Mouse (Mus musculus) embryo, embryonic 10.5 days (tissue): ENCODE results near the gene Kirrel3.

Experiments
- DNase-seq: peaks from one replicate; pipeline ENCODE4 v3.0.0-alpha.2; 2015; ENCODE audit warnings: low spot score

Gene Kirrel3

DNA sequence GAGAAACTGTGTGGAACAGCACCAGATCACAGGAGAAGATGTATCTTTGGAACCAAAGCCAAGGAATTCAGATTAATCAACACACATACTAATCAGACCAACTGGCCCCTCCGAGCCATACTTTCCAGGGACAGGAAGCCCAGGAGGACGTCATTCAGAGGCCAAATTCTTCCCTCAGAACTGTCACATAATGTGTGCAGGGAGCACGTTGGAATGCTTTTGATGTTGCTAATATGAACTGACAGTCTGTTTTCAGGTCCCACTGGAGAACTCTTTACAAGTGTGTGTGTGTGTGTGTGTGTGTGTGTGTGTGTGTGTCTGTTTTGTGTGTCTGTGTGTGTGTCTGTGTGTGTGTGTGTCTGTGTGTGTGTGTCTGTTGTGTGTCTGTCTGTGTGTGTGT, 345.0 kb downstream of the Kirrel3 start:
- peak; percentile 22 for DNase-seq

DNA sequence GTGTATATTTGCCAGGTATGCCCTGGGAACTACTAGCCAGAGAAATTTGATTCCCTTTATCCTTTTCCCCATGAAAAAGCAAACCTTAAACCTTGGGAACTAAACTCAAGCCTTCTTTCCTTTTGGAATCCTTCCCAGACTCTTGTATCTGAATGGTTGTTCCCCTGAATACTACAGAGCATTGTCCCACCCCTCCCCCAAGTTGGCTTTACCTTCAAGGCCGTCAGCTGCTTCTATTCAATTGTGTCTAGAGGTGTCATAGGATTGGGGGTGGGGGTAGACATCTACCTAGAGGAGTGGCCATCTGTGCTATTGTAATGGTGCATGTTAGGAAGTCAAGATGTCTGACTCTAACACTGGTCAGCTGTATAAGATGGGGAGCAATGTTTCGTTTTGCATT, 351.1 kb downstream of the Kirrel3 start:
- DNase-seq = no peak

DNA sequence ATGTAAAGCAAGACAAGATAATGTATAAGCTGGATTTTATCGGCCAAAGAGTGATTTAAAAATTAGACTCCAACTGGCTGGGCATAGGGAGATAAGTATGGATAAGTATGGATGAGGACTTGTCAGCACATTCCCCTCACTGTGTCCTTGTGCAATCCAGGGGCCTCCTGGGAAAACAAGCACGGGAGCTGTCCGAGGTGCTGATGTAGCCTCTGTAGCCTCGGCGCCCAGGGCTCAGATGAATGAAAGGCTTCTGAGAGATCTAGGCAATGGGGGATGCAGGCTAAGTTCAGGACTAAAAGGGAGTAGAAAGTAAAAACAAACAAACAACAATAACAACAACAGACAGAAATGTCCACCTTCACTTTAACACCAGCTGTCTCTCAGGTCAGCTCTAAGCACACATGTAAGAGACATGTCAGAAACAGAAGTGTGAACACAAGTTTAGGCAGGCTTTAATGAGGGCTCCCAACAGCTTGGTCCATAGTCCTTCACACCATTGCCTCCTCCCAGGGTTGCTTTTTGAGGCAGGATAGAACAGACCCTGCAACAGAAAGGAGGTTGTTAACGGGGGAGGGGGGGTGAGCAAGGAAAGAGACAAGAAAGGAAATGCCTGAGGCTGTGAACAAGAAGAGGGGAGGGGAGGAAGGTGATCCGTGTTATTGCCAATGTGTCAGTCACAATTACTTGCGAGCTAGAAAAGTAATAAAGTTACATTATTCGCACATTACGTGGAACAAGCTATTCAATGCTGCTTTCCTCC, 352.2 kb downstream of the Kirrel3 start:
- DNase-seq = peak; percentile 85

DNA sequence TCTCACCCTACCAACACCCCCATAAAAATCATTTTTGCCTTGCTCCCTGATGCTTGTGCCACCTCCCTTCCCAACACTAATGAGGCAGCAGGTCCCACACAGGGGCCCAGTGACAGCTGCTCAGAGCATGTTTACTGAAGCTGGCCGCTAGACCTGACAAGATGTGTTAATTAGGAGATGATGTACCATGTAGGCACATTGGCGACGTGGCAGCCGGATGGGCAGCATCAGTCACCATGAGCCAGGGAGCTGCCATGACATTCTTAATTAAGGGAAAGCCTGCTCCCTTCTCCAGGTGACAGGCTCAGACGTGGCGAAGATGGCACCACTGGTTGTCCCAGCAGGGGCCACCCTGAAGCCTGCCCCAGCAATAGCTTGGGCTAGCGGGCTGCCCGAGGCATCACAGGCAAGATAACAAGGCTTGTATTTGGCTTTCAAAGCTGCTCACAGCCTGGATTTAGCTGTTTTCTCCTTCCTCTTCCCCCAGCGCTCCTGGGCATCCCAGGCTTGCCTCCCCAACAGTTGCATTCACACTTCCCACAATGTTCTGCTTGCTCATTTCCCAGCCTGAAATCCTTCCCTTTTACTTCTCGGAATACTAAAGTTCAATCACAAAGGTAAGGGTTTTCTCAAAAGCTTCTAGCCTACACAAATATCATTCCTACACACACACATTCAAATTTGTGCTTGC, 357.7 kb downstream of the Kirrel3 start:
- DNase-seq = no peak

DNA sequence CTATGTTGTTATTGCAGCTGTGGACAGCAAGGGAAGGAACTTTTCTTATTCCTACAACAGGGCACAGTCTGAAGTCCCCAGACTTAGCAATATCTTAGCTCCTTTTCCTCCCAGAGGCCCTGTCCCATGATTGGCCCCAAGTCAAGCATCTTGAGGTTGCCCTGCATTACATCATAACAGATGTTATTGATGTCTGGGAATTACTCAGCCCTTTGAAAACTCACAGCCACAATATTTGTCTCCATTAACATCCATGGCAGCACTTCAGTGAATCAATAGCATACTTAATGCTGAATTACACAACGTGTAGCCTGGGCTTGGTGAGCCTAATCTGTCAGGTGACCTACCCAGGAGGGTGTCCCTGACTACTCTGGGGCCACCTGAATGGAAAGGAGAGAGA, 360.7 kb downstream of the Kirrel3 start:
- DNase-seq = no peak

DNA sequence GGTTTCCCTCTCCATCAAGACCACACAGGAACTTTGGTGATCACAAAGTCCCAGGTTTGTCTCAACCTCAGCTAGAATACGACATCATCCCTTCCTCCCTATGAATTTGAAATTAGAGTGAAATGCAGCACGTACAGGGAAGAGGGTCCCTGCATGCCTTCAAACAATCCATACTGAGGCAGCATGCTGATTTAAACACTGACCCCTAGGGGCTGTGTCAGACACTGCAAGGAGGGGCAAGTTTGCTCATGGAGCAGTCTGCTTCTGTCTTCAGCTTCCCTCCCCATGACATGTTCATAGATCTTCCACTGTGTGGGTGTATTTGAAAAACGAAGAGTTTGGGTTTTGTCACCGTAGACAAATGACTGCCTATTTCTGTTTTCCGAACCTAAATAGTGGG, 362.0 kb downstream of the Kirrel3 start:
- peak; percentile 63 for DNase-seq

DNA sequence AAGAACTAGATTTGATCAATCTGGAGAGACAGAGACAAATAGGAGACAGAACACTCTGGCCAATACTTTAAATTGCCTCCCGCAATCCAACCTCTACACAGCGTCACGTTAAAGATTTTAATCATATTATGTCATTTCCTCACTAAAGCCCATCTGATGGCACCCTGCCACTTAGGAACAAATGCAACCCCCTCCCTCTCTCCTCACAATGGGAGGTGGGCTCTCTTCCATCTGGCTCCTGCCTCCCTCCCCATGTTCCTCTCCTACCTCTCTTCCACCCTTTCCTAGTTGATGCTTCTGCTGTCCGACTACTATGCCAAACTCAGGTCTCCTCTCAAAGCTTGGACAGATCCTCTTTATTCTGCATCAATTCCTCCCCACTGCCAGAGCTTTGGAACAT, 365.4 kb downstream of the Kirrel3 start:
- DNase-seq = no peak

DNA sequence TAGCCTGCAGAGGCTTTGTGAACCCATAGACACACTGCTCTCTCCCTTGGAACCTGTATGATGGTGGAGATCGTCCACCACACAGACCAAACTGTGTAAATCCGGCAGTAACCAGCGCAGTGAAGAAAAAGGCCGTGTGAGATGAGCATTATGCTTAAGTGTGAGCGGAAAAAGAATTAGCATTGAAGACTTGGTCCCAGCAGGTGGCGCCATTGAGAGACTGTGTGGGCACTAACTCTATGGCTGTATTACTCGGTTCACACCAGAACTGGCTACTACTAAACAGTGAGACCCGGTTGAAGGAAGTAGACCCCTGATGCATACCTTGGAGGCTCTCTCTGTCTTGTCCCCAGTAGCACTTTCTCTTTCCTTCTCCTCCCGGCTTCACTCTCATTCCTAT, 371.9 kb downstream of the Kirrel3 start:
- DNase-seq = peak; percentile 59

DNA sequence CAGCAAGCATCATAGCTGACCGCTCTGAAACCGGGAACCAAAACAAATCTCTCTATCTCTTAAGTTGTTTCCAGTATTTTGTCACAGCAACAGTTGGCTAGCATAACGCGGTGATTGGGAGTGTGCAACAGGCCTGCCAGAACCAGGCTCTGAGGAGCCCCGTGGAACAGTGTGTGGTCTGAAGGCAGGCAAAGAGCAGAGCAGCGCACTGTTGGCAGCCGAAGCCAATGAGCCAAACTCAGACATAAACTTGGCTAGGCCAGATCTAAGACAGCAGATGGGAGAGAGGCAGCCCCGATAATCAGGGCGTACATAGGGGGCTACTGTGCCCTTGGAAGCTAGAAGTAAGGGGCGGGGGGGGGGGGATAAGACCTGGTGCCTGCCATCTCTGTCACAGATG, 372.4 kb downstream of the Kirrel3 start:
- DNase-seq = no peak

DNA sequence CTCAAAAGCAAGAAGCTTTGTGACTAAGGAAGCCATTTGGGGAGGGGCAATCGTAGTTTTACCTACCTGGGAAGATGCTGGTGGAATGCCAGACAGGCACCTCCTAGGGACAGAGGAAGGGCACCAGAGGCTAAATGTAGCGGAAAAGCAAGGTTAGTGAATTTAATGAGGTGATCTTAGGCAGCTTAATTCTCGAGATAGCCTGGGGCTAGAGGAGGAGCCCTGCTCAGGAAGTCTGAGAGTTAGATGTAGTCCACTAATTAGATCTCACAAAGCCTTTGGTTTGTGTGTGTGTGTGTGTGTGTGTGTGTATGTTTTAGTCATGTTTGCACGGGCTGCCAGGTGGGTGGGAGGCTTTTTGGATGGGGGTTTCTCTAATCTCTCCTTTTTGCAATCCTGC, 375.2 kb downstream of the Kirrel3 start:
- no peak for DNase-seq

DNA sequence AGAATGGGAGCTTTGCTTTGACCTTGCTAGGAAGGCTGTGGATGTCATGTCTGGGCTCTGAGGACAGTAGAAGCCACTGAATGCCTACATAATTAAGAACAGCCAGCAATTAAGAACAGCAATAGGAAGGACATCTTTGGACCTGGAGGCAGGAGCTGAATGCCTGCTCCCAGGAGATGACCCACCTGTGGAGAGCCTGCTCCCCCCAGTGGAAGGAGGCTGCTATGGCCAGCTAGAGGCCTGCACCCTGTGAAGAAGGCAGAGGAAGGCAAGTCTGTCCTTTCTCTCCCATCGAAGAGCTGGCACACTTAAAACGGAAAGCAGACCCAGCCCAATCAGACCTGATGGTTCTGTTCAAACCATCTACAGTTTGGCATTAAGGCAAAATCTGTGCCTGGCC, 376.1 kb downstream of the Kirrel3 start:
- DNase-seq = peak; percentile 60

DNA sequence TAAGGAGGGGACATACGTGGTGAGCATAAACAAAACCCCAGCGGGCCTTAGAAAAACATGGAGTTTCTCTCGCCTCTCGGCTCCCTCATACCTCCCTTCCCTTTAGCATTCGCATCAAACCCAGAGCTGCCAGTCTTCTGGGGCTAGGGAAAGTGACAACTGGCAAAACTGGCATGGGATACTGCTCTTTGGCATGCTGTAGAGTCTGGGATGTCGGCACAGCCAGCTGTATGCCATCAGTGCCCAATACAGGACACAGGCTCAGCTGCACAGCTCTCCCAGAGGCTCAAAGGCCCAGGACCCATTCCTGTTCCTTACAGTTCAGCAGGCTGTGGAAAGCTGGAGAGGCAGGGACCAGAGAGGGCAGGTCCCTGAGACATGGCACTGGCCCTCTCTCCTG, 379.9 kb downstream of the Kirrel3 start:
- no peak for DNase-seq

DNA sequence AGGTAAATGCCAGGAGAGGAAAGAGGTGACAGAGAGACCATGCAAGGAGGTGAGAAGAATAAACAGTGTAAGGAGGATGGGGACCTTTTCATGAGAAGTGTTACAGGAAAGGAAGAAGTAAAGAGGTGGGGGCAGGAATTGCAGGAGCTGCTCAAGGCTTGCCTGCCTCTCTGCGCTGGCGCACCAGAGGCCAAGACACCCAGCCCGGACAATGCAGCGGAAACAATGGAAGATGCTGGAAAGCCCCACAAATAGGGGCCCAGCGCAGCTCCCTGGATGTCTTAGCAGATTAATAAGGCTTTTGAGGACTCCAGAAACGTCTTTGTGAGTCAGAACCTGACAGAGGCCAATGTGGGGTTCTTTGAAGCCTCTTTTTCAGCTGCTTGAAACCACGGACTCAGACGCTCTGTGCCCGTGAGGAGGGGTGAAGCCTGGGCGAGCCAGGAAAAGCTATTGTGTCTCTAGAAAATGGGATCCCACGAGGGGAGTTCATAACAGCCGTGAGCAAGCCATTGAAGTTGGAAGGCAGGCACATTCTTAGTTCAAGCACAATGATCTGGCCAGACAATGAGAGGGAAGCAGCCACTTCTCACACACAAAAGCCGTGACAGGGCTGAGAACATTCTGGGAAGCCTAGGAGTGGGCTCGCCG, 385.7 kb downstream of the Kirrel3 start:
- DNase-seq = peak; percentile 66

DNA sequence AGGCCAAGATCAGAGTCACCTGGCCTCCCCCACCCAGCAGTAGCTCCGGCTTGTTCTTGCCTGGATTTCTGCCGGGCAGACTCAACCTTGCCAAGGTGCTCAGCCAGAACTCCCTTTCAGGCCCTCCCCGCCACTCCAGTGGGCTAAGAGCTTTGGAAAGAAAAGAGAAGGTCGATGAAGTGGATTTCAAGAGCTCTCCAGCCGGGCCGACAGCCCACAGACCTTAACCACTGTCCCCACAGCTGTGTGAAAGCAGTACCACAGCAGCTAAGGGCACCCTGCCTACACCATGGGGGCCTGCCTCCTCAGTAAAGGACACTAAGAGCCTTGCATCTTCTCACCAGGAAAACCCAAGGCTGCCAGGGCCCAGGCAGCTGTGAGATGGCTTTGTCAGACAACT, 389.5 kb downstream of the Kirrel3 start:
- no peak for DNase-seq

DNA sequence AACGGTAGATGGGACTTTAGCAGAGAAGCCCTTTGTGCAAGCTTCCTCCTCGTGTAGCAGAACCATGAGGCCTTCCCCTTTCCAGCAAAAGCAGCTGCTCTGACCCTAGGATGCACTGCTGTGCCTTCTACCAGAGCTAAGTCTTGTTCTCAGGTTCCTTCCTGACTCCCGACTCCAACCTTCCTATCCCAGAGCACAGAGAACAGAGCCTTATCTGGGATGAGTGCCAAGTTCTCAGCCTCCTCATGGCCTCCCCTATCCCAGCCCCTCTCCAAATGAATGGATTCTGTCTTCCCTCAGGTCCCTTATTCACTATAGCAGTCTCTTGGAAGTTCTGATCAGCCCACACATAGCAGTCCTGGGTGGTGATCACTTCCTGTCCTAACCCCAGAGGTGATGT, 391.5 kb downstream of the Kirrel3 start:
- no peak for DNase-seq

DNA sequence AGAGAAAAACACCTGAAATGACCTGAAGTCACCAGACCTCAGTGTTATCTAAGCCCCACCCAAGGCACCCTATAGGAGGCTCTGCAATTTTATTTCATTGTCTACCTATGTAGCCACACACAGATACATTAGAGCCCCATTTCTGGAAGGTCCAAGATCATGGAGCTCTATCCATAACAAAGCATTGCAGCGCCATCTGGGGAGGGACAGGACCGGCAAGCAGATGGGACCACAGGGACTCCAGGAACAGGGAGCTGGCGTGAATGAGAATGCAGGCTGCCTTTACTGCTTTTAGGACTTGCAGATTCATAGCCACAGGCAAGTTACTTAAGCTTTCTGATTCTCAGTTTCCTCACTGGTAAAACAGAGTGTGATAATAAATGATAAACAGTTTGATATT, 392.1 kb downstream of the Kirrel3 start:
- no peak for DNase-seq

DNA sequence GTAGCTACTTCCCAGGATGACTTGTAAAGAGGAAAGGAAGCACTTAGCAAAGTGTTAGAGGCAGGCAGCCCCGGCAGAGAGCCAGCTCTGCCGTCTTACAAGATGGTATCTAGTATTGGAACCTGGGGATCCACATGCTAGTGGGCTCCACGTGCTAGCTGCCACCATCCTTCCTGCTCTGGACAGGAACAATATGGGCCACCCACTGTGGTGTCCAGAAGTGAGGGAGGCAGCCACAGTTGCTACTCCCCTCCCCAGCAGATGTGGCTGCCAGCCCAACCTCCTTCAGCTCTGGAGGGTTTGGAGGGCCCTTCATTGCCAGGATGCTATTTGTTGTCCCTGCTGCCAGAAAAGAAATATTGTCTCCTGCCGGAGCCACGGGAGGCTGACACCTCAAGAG, 396.1 kb downstream of the Kirrel3 start:
- DNase-seq = peak; percentile 26

DNA sequence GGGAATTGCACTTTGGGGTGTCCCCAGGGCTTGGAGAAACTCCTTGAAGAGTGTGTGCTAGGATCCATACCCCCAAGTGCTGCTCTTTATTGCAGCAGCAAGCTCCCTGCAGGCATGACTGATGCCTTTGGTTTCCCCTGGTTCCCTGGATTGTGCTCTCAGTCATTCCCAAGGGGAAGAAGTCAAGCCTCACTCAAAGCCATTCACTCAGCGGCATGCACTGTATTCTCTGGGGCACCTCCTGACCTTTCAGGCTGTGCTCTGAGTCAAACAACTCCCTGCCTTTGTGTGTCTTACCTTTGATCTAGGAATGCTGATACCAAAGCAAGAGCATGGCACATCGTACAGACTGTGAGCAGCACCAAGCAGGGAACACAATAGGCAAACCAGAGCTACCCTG, 396.5 kb downstream of the Kirrel3 start:
- peak; percentile 52 for DNase-seq

DNA sequence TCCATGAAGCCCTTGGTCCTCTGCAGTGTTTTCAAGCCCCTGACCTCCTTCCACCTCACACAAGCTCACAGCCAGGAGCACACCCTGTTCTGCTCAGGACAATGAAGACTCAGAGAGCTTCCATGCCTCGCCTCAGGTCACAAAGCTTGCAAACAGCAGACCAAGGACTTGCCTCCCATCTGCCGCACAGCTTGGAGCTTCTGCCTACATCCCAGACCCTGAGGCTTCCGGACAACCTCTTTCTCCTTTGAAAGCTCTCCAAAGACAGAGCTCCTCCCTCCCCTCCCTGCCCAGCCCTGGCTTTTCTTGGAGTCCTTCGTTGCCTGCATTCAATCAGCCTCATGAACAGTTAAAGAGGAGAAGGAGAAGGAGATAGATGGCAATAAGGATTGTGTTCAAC, 397.4 kb downstream of the Kirrel3 start:
- peak; percentile 19 for DNase-seq

DNA sequence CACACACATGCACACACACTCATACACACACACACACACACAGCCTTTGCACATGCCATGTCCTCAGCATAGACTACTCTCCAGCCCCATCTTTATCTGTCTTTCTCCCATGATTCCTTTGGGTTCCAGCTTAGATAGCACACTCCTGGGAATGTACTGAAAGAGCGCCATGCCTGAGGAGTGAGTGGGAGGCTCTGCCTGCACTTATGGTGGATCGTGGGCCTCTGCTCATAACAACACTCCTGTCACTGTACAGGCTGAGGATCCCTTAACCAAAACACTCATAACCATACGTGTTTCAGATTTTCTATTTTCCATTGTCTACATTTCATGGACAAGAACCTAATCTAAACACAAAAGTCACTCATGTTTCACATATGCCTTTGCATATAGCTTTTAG, 398.6 kb downstream of the Kirrel3 start:
- no peak for DNase-seq

DNA sequence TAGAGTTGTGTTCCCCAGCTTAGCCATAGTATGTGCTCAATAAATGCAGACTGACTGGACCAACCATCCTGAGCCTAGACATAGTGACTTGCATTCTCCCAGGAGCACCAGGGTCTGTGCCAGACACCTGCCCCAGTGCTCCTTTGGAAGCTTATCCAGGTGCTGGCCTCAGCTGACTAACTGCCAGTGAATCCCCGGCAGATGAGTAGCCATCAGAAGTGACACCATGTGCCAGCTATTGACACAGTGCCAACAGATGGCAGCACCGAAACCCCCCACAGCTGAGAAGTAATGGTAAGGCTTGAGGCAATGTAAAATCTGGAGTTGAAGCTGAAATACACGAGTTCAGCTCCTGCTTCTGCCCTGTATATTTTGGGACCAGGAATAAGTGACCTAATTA, 399.2 kb downstream of the Kirrel3 start:
- no peak for DNase-seq

DNA sequence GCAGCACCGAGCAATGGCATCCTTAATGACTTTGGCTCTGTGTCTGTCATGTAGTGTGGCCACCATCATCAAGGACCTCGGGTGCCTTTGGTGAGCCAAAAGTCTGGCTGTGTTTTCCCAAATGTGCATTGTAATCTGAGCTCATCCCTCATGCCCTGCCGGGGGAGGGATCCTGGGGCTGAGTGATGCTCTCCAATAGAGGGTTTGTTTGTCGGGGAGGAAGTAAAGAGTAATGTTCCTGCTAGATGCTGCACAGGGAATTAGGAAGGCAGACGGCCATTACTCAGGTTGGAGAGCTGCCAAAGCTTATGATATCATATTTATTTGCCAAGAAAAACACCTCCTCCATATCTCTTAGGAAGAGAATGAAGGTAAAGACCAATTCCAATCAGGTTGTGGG, 401.1 kb downstream of the Kirrel3 start:
- no peak for DNase-seq

DNA sequence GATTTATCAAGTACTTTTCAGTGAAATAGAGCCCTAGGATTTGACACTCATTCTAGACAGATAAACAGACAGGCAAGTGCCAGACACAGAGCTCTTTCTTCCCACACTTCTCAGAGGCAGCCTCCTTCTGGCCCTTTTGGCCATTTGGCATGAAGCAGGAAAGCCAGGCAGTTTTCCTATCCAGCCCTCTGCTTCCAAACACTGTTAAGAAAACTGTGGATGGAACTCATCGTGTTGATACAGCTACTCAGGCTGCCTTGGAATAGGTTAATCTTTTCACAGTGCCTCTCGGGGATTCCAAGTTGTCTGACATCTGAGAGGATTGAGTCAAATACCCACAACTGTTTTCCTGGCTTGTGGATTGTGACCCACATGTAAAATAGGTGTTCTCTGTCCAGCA, 401.5 kb downstream of the Kirrel3 start:
- no peak for DNase-seq
